Mouse (Mus musculus) central nervous system, embryonic 18 days (tissue): ENCODE results near the gene Dph5. TPM values are rescaled to one million over a fixed set of nuclear protein-coding genes. Genes with fewer than 3 reads are reported as not detected.

ENCODE experiments used
- polyA plus RNA-seq: library from polyadenylated mRNA; depleted of rRNA; stranded (reverse); fragments of >200 nt; gene quantifications from 2 replicates; pipeline ENCODE4 v1.2.3, GENCODE M21; 2012; rRNA removed

Dph5 gene
- 14.8 and 15.5 TPM in 2 replicates for polyA plus RNA-seq

DNA sequence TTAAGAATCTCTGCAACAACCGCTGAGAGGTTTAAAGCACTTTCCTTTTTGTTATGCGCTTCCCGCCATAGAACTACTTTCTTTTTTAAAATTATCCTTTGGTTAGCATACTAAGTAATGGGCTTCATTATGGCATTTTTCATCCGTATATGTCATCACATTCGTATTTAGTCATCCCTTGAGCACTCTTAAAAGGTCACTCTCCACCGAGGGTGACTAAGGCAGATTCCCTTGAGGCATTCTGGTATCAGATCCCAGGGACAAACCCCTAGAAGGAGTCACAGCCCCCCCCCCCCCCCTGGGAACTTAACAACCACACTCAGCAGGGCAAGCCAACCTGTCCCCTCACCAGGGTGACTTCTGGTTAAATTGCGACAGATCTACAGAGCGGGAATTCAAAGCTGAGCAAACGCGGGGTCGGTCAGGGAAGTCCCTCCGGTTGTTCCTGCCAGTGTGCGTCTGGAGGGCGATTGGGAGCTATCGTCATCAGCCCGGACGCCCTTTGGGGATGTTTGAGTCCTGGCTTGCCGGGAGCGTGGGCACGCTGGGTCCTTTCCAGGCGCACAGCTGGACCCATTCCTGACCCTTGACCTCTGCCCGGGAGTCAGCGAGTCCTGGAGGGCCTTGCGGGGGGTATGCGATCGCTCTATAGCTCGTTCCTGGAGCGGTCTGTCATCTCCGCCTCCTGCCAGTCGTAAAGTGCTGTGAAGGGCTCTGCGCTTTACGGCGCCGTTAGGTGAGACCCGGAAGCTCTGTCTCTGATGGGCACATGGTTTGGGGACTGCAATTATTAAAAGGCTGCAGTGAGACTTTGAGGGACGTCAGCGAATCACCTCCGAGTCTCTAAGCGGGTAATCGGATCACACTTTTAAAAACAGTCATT lies at the start of gene Dph5:
Gene Dph5 (plus strand): TSS at position 411 of the 883 bp plus-strand sequence.

Other genes with a start within 250 kb of the Dph5 start
- gene S1pr1, start 172.8 kb upstream of the Dph5 start, polyA plus RNA-seq = 27.0 and 28.1 TPM in 2 replicates
- 20.0 and 20.3 TPM in 2 replicates for gene Slc30a7, start 119.6 kb downstream of the Dph5 start, polyA plus RNA-seq
- 13.9 and 19.3 TPM in 2 replicates for gene Extl2, start 119.6 kb downstream of the Dph5 start, polyA plus RNA-seq
- 15.9 and 17.7 TPM in 2 replicates for gene Vcam1, start 241.9 kb downstream of the Dph5 start, polyA plus RNA-seq